ENCODE assay signal across 28 mouse cellular contexts in genomic region chr4:106462524-106462923, GRCm38 (mm10). TPM values are rescaled to one million over a fixed set of nuclear protein-coding genes. Genes with fewer than 3 reads are reported as not detected.
DNase-seq lines count a peak whose midpoint lies in the region; ATAC-seq and TF ChIP-seq lines count a peak whose summit lies in the region.
"Had no signal": no experiment of that assay in that cellular context is flagged by ENCODE, and none has a peak within 500 bp of the region (broad histone marks: within the 10 kb centered on the region; RNA-seq: fewer than 3 reads in every experiment).

No protein-coding gene starts in this region.

- TF ChIP-seq CTCF in hindbrain, postnatal 0 days (IDR thresholded peaks at IDR 0.05; ENCODE audit: low read depth), result no peak

- H3K9me3 ChIP-seq in hindbrain, postnatal 0 days (ENCODE audit: low read length), result no peaks in the 10 kb centered on the region
- no peaks in the 10 kb centered on the region for H3K9me3 ChIP-seq in hindbrain, embryonic 12.5 days (replicated peaks)
- no peaks in the 10 kb centered on the region for H3K9me3 ChIP-seq in liver, embryonic 12.5 days (replicated peaks)
- H3K9me3 ChIP-seq: embryonic facial prominence, embryonic 15.5 days; forebrain, embryonic 12.5 days; heart, embryonic 13.5 days; limb, embryonic 12.5 days; lung, embryonic 15.5 days had no signal

- H3K27ac ChIP-seq in hindbrain, postnatal 0 days, result peak overlapping the region; percentile 15; the same call in 1 of the 2 replicates
- H3K27ac ChIP-seq in hindbrain, embryonic 12.5 days, result no peak overlapping the region
- H3K27ac ChIP-seq in liver, embryonic 12.5 days, result no peak overlapping the region
- H3K27ac ChIP-seq: embryonic facial prominence, embryonic 15.5 days; forebrain, embryonic 12.5 days; heart, embryonic 13.5 days; limb, embryonic 12.5 days; lung, embryonic 15.5 days had no signal

- no peak overlapping the region for H3K4me3 ChIP-seq in hindbrain, postnatal 0 days (ENCODE audit: low read length)
- no peak overlapping the region for H3K4me3 ChIP-seq in hindbrain, embryonic 12.5 days
- peak overlapping the region; percentile 47 for H3K4me3 ChIP-seq in liver, embryonic 12.5 days
- no peak overlapping the region for H3K4me3 ChIP-seq in myocyte
- H3K4me3 ChIP-seq: heart, embryonic 13.5 days; limb, embryonic 12.5 days; lung, embryonic 15.5 days had no signal

- H3K27me3 ChIP-seq in hindbrain, postnatal 0 days (ENCODE audit: insufficient read depth, low read length), result peaks cover 3% of the 10 kb centered on the region; the same call in 1 of the 2 replicates
- peaks cover 46% of the 10 kb centered on the region for H3K27me3 ChIP-seq in hindbrain, embryonic 12.5 days
- peaks cover 44% of the 10 kb centered on the region for H3K27me3 ChIP-seq in liver, embryonic 12.5 days (replicated peaks)
- H3K27me3 ChIP-seq in myocyte (ENCODE audit: control insufficient read depth, insufficient read depth, insufficient read length), result no peaks in the 10 kb centered on the region
- H3K27me3 ChIP-seq: Patski had no signal

- no peaks in the 10 kb centered on the region for H3K36me3 ChIP-seq in hindbrain, postnatal 0 days (ENCODE audit: insufficient read depth, low read length)
- H3K36me3 ChIP-seq in hindbrain, embryonic 12.5 days, result no peaks in the 10 kb centered on the region
- H3K36me3 ChIP-seq in liver, embryonic 12.5 days, result peaks cover 7% of the 10 kb centered on the region; the same call in 1 of the 2 replicates
- no peaks in the 10 kb centered on the region for H3K36me3 ChIP-seq in myocyte (ENCODE audit: control insufficient read depth, insufficient read depth)
- H3K36me3 ChIP-seq: embryonic facial prominence, embryonic 15.5 days; forebrain, embryonic 12.5 days; heart, embryonic 13.5 days; limb, embryonic 12.5 days; lung, embryonic 15.5 days had no signal

- no peak for TF ChIP-seq POLR2A in myocyte (IDR thresholded peaks at IDR 0.05; ENCODE audit: insufficient read length, low read depth)

- 60% methylated on average over 5 of the region's 5 CpGs for WGBS in hindbrain, postnatal 0 days
- WGBS in hindbrain, embryonic 12.5 days, result 75% methylated on average over 5 of the region's 5 CpGs
- 28% methylated on average over 5 of the region's 5 CpGs for WGBS in liver, embryonic 12.5 days (ENCODE audit: insufficient replicate concordance)

- H3K4me2 ChIP-seq in hindbrain, postnatal 0 days (ENCODE audit: low read depth, low read length), result peak overlapping the region; percentile 82
- no peak overlapping the region for H3K4me2 ChIP-seq in hindbrain, embryonic 12.5 days (replicated peaks)
- peak overlapping the region; percentile 36 for H3K4me2 ChIP-seq in liver, embryonic 12.5 days
- peak overlapping the region; percentile 24 for H3K4me2 ChIP-seq in myocyte (ENCODE audit: low read depth)
- H3K4me2 ChIP-seq: heart, embryonic 13.5 days; midbrain, embryonic 11.5 days had no signal

- ATAC-seq in hindbrain, postnatal 0 days, result no peak
- ATAC-seq in hindbrain, embryonic 12.5 days (ENCODE audit: low FRiP score), result no peak
- peak; percentile 14; the same call in 1 of the 2 replicates for ATAC-seq in common myeloid progenitor, adult 5-6 weeks (replicated peaks; ENCODE audit: low read depth, poor library complexity, severe bottlenecking)
- ATAC-seq in liver, embryonic 12.5 days, result no peak
- ATAC-seq: Patski had no signal

- H3K9ac ChIP-seq in hindbrain, postnatal 0 days (replicated peaks; ENCODE audit: low read length), result no peak overlapping the region
- no peak overlapping the region for H3K9ac ChIP-seq in hindbrain, embryonic 12.5 days
- peak overlapping the region; percentile 34; the same call in 1 of the 2 replicates for H3K9ac ChIP-seq in liver, embryonic 12.5 days
- H3K9ac ChIP-seq: embryonic facial prominence, embryonic 15.5 days; forebrain, embryonic 12.5 days; heart, embryonic 13.5 days; limb, embryonic 12.5 days; lung, embryonic 15.5 days had no signal

- peaks cover 5% of the 10 kb centered on the region; the same call in 1 of the 2 replicates for H3K4me1 ChIP-seq in hindbrain, postnatal 0 days (ENCODE audit: insufficient read depth, low read length)
- peaks cover 14% of the 10 kb centered on the region for H3K4me1 ChIP-seq in hindbrain, embryonic 12.5 days
- no peaks in the 10 kb centered on the region; the same call in 1 of the 2 replicates for H3K4me1 ChIP-seq in liver, embryonic 12.5 days

- no peak overlapping the region for H3ac ChIP-seq in myocyte (ENCODE audit: control insufficient read depth, insufficient read length)

- no peak for DNase-seq in hindbrain, postnatal 0 days (ENCODE audit: low spot score)
- no peak for DNase-seq in urinary bladder, postnatal 4 days (ENCODE audit: low spot score in 2 of 2)
- DNase-seq in layer of hippocampus, adult 9-10 months (ENCODE audit: low spot score), result no peak
- no peak for DNase-seq in spleen, postnatal 4 days (ENCODE audit: low spot score in 2 of 2)
- DNase-seq: adrenal gland, postnatal 14 days; cerebellum, adult 11 months; heart, adult 18-20 months; heart, postnatal 36 days; lung, postnatal 4 days; right cerebral cortex, adult 18-20 months had no signal

- no peaks in the 10 kb centered on the region for H3K79me2 ChIP-seq in myocyte (ENCODE audit: control insufficient read depth, insufficient read depth)

TF ChIP-seq in myocyte, 11 proteins besides CTCF, POLR2A, EP300 and RAD21:
- TF ChIP-seq E2F4 (IDR thresholded peaks at IDR 0.05; ENCODE audit: insufficient read depth) (no peak), MYOG (IDR thresholded peaks at IDR 0.05; ENCODE audit: control insufficient read depth in 1 of 3, insufficient read depth in 1 of 3, insufficient read length in 2 of 3, low read depth in 2 of 3) (no peak), MAX (IDR thresholded peaks at IDR 0.05; ENCODE audit: low read depth) (no peak), REST (IDR thresholded peaks at IDR 0.05; ENCODE audit: insufficient read depth, insufficient read length) (no peak), POLR2AphosphoS2 (IDR thresholded peaks at IDR 0.05; ENCODE audit: insufficient read length, low read depth) (no peak), TCF3 (IDR thresholded peaks at IDR 0.05; ENCODE audit: insufficient read length, low read depth) (no peak), TCF12 (IDR thresholded peaks at IDR 0.05; ENCODE audit: insufficient read depth, poor library complexity, severe bottlenecking) (no peak), SRF (IDR thresholded peaks at IDR 0.05; ENCODE audit: control insufficient read depth, insufficient read length, low read depth) (no peak), USF1 (IDR thresholded peaks at IDR 0.05; ENCODE audit: low read depth) (no peak)

RNA-seq across cellular contexts. Expression of gene Pcsk9, which starts 1.6 kb away (rescaled TPM):
- 38.8 and 48.7 TPM in 2 replicates for total RNA-seq in hindbrain, postnatal 0 days (2014; rRNA removed)
- 18.8 and 20.3 TPM in 2 replicates for polyA plus RNA-seq in hindbrain, postnatal 0 days (2015; fragmentation: Nextera tagmentation; extraction: Ambion mirVana)
- 1.0 and 1.1 TPM in 2 replicates for polyA plus RNA-seq in hindbrain, embryonic 12.5 days (2016; fragmentation: Nextera tagmentation; extraction: Ambion mirVana)
- not detected in 2 replicates for total RNA-seq in common myeloid progenitor, adult 5-6 weeks (2017)
- polyA plus RNA-seq in liver, embryonic 12.5 days (2016; fragmentation: Nextera tagmentation; extraction: Ambion mirVana), result 83.2 and 88.0 TPM in 2 replicates
- 5.9 TPM for polyA plus RNA-seq in myocyte (2012; fragmentation: generic; extraction: Trizol)
- total RNA-seq: gastrocnemius, adult 8-10 months; heart, adult 18-20 months; heart, postnatal 36 days had no signal

RNA-seq across cellular contexts. Expression of gene Bsnd, which starts 29.6 kb away (rescaled TPM):
- total RNA-seq in hindbrain, postnatal 0 days (2014; rRNA removed), result not detected in 2 replicates
- polyA plus RNA-seq in hindbrain, postnatal 0 days (2015; fragmentation: Nextera tagmentation; extraction: Ambion mirVana), result not detected in 2 replicates
- 0.08 TPM in 1 of 2 replicates, not detected in the other for polyA plus RNA-seq in hindbrain, embryonic 12.5 days (2016; fragmentation: Nextera tagmentation; extraction: Ambion mirVana)
- total RNA-seq in common myeloid progenitor, adult 5-6 weeks (2017), result not detected in 2 replicates
- polyA plus RNA-seq in liver, embryonic 12.5 days (2016; fragmentation: Nextera tagmentation; extraction: Ambion mirVana), result not detected in 2 replicates
- polyA plus RNA-seq in myocyte (2012; fragmentation: generic; extraction: Trizol), result not detected
- total RNA-seq: adrenal gland, postnatal 14 days; heart, adult 18-20 months; heart, postnatal 36 days; left cerebral cortex, postnatal 10 days had no signal
- polyA plus RNA-seq: brain, embryonic 14.5 days; C2C12; forebrain, embryonic 12.5 days; frontal cortex, adult 2 months; heart, embryonic 13.5 days; large intestine, adult 2 months; limb, embryonic 12.5 days; lung, embryonic 15.5 days; midbrain, embryonic 11.5 days; neural tube, embryonic 11.5 days had no signal
